Mouse (Mus musculus) cerebellum, postnatal 36 days (tissue): Measurements from ENCODE around the gene Gm21976.

Source experiments
- DNase-seq, 2 experiments: peaks; one replicate each; pipeline ENCODE4 v3.0.0; 2021 to 2022; ENCODE audit warnings: mixed read lengths in 2 of 2

Gene Gm21976

DNA sequence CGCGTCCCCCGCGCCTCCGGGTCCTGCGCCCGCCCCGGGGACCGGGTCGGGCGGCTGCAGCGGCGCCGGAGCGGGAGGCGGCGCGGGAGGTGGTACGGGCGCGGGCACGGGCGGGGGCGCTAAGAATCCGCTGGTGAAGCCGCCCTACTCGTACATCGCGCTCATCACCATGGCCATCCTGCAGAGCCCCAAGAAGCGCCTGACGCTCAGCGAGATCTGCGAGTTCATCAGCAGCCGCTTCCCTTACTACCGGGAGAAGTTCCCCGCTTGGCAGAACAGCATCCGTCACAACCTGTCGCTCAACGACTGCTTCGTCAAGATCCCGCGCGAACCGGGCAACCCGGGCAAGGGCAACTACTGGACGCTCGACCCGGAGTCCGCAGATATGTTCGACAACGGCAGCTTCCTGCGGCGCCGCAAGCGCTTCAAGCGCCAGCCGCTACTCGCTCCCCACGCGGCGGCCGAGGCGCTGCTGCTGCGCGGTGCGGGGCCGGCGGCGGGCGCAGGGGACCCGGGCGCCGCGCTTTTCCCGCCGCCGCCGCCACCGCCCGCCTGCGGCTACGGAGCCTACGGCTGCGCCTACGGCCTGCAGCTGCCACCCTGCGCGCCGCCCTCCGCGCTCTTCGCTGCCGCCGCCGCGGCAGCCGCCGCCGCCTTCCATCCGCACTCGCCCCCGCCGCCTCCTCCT lies 75.3 kb downstream of the Gm21976 start:
- DNase-seq, result peak in 1 of 2 experiments; percentile 10

DNA sequence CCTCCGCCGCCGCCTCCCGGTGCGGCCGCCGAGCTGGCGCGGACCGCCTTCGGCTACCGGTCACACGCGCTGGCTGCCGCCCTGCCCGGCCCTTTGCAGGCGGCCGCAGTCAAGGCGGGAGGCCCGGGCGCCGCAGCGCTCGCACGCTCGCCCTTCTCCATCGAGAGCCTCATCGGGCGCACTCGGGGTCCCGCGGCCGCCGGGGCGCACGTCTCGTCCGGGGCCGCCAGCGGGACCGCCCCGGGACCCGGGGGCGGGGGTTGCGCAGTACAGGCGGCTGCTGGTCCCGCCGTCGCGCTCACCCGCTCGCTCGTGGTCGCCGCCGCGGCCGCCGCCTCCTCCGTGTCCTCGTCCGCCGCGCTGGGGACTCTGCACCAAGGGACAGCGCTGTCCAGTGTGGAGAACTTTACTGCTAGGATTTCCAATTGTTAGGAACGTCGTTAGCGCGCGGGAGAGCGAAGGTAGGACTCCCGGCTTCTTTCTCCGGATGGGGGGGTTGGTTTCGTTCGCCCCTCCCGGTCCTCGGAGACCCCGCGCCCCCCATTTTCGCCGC lies 75.9 kb downstream of the Gm21976 start:
- DNase-seq, result no peak

DNA sequence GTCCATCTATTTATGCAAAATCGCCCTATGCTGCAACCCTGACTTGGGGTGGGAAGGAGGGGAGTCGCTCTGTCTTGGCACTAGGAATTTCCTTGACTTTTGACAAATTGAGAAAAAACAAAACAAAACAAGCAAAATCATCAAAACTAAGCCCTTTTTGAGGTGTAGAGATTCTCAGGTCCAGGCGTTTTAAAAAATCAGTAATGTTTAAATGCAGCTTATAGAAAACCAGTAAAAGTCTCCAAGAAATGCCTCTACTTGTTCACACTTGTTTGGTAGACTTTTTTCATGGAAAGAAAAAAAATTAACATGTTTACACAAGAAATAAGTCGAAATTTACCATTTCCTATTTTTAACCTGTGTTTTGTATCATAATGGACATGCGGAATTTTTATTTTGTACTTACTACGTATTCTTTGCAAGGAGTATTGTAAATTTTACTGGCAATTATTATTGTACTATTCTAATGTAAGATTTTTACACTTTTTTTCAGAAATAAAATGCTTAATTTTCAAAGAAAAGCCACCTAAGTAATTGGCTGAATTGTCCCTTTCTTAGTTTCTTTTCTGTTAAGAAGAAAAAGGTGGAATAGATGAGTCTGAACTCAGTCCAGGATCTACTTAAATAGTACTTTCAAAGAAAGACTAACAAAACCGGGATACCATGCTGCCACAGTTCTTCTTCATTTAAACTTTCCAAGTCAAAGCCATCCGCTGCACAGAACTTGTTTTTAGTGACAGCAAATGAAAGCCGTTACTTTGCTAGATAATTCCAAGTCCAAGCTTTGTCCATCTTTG lies 76.7 kb downstream of the Gm21976 start:
- no peak for DNase-seq
